Mouse (Mus musculus) right cerebral cortex, adult 18-20 months (tissue): ENCODE results near the gene Tgfbr3l.

Source experiments
- DNase-seq: peaks from one replicate; pipeline ENCODE4 v3.0.0; 2022; ENCODE audit warnings: mixed read lengths

The Tgfbr3l gene

GRCm38 (mm10) chr8:4247951-4248540 lies at the start of gene Tgfbr3l:
Gene Tgfbr3l, plus strand, starts transcription at chr8:4248214.
- DNase-seq: no peak

DNA sequence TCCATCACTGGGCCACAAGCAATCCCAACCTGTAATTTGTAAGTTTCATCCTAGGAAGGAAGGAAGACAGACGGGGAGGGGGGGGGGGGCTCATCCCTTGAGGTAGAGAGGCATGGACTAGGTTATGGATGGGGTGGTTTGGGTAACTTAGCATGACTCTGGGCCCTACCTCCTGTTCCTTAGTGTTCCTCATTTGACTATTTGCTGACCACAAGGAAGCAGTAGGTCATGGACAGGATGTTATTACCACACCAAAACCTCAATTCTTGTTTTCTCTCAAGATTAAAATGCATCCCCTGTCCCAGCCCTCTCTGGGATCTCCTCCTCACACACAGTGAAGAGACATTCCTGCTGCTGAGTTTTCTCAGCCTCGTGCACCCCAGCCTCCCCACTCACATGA lies 46.7 kb upstream of the Tgfbr3l start:
- DNase-seq: no peak

- no peak for DNase-seq
Measured at GRCm38 (mm10) chr8:4205246-4206123, 42.5 kb upstream of the Tgfbr3l start.

- DNase-seq: peak; percentile 43
Measured at GRCm38 (mm10) chr8:4206182-4207015, 41.6 kb upstream of the Tgfbr3l start.

GRCm38 (mm10) chr8:4207016-4207350 lies 41.0 kb upstream of the Tgfbr3l start:
- DNase-seq: no peak

DNA sequence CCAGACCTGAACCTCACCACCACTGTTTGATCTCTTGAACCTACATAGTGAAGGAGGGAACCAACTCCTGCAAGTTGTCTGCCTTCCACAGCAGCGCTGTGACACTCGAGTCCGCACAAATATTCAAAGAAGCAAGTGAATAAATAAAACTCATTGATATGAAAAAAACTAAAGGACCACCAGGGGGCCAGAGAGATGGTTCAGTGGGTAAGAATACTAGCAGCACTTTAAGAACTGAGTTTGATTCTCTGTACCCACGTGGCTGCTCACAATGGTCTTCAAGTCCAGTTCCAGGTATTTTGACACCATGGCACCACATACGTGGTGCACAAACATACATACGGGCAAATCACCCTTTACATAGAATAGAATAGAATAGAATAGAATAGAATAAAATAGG lies 36.9 kb upstream of the Tgfbr3l start:
- DNase-seq: no peak

- DNase-seq: no peak
Measured at GRCm38 (mm10) chr8:4212809-4213209, 35.2 kb upstream of the Tgfbr3l start.

DNA sequence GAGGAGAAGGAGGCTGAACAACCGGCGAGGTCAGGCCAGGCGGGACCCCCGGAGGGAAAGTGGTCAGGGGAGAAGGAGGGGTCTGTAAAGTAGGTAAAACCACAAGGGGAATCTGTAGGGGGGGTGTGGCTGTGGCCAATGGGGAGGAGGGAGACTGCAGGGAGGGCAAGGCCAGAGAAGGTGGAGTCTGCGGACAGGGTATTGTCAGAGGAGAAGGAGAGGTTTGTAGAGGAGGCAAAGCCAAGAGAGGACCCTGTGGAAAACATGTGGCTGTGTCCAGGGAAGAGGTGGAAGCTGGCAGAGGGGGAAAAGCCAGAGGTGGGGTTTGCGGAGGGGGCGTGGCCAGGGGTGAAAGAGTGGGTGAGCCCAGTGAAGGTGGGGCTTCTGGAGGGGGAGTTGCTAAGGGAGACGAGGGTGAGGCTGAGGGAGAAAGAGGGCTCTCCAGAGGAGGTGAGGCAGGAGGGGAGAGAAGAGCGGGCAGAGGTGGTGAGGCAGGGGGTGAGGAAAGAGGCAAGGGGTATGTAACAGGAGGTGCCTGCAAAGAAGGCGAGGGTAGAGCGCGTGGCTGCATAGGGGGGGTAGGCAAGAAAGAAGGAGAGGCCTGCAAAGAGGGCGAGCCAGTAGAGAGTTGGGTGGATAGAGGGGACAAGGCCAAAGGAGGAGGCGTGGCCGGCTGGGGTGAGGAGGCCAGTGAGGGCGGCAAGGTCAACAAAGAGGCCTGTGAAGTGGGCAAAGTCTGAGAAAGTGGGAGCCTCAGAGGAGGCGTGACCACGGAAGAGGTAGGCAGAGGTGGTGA lies 34.6 kb upstream of the Tgfbr3l start:
- no peak for DNase-seq

GRCm38 (mm10) chr8:4214006-4214980 lies 33.7 kb upstream of the Tgfbr3l start:
- DNase-seq: peak; percentile 20

GRCm38 (mm10) chr8:4216296-4216695 lies 31.7 kb upstream of the Tgfbr3l start:
- DNase-seq: no peak

DNA sequence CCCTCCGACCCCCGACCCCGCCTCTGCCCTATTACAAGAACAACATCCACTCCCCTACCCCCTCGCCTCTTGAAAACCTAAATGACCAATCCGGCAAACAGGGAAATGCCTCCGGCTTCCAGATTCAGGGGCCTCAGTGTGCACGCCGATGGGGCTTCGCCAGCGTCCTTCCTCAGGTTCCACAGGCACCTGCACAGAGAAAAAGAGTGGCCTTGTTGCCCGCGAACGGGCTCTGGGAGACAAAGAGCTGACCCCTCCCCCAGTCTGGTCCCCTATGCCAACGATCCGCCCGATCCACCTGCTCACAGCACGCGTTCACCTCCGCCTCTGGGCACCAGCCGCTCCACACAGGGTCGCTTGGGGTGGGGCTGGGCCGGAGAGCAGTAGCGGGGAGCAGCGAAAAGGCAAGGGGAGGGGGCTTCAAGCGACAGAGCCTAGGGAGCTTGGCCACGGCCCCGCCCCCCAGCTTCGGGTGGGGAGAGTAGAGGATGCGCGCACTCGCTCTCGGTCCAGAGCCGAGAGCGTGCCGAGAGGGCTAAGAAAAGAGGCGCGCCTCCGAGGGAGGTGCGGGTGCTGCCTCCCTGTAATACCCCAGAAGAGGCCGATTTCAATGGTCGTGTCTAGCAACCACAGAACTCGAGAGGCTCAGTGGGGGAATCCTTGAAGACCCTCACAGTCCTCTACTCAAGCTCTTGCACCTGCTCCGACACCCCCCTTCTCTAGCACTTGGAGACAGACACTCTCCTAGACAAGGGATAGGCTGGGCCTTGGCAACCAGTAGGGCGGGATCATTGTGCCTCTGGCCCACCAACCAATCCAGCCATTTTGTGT lies 31.0 kb upstream of the Tgfbr3l start, which contains the start of gene Prr36:
Gene Prr36, minus strand, starts transcription at position 669 of the 831 bp plus-strand sequence.
- peak; percentile 47 for DNase-seq

- peak; percentile 48 for DNase-seq
Measured at GRCm38 (mm10) chr8:4219617-4220016, 28.4 kb upstream of the Tgfbr3l start.

- DNase-seq: no peak
Measured at GRCm38 (mm10) chr8:4222059-4222458, 26.0 kb upstream of the Tgfbr3l start.

DNA sequence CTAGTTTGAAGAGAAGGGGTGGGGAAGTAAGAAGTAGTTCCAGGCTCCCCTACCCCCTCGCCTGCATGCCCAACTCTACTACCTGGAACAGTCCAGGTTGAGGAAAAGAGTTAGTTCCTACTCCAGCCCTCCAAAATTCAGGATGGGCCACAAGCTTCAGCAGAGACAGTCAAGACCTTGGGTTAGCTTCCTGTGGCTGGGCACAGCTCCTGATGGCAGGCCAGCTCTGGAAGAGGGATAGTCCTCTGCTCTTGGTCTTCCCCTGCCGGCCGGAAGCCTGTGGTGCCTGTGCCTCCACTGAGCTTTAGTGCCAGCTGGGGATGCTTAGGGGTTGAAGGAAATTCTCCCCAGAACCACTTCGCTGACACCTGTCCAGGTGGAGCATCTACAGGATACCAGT lies 21.7 kb upstream of the Tgfbr3l start:
- no peak for DNase-seq

DNA sequence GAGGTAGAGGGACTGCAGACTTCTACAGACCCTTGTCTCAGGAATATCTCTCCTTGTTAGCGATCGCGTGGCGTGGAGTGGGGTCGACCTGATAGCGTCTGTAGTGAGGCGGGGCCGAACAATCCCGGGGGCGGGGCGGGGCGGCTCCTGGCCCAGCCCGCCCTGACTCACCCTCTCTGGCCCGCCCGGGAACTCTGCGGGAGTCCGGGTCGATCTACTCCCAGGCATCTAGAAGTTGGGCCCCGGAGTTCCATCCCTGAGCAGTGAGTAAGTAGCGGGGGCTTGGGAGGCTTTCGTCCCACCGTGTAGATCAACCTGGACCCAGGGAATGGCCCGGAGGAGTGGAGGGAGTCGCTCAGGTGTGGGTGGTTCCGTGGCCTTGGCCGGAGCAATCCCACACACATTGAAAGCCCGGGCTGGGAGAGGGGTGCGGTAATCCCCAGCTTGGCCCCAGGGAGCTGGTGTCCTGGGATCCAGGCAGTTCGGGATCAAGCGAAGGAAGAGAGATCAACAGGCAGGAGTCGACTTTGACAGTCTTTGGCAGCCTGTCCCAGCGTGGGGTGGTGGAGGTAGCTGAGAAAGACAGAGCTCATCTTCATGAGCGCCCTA lies 21.2 kb upstream of the Tgfbr3l start, which contains the start of gene Lrrc8e:
Gene Lrrc8e, plus strand, starts transcription at position 89 of the 609 bp plus-strand sequence.
- DNase-seq: no peak

DNA sequence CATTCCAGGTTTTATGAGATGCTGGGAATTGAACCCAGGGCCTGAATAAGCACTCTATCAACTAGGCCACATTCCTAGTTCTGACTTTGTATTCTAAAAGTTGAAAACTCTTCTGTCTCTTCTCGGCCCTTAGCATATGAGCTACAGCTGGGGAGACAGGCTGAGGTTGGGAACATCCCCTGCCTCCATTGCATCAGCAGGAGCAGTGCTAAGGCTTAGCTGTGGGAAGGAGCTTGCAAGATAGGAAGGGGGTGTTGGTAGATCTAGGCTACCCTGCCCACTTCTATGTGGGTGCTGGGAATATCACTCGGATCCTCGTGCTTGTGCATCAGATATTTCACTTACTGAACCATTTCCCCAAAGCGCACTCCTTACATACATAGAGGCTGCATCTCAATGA lies 20.1 kb upstream of the Tgfbr3l start:
- DNase-seq: no peak

GRCm38 (mm10) chr8:4229784-4230183 lies 18.2 kb upstream of the Tgfbr3l start:
- no peak for DNase-seq

- DNase-seq: no peak
Measured at GRCm38 (mm10) chr8:4230612-4231351, 17.2 kb upstream of the Tgfbr3l start.

- no peak for DNase-seq
Measured at GRCm38 (mm10) chr8:4237814-4238433, 10.1 kb upstream of the Tgfbr3l start.
